Mouse (Mus musculus) adrenal gland, postnatal 10 days (tissue): Measurements from ENCODE around the gene Lrwd1. TPM values are rescaled to one million over a fixed set of nuclear protein-coding genes. Genes with fewer than 3 reads are reported as not detected.
A peak's percentile ranks its signal among the peaks of the same experiment; 100 is the strongest.

Experiments used
- DNase-seq: peaks from one replicate; pipeline ENCODE4 v3.0.0; 2021; ENCODE audit warnings: mixed read lengths
- microRNA-seq: library from miRNA; unstranded; fragments of <30 nt; microRNA quantifications from one replicate; pipeline ENCODE4 v1.2.0, GENCODE M21; 2021
- total RNA-seq, 2 experiments: library from RNA; stranded (reverse); gene quantifications; 2 replicates each; pipeline ENCODE4 v1.2.3; 2021

Lrwd1 gene
- total RNA-seq, 2 experiments from 2014 or later = 8.6 to 11.9 TPM

GRCm38 (mm10) chr5:136091927-136092326 is 43.9 kb downstream of the Lrwd1 start:
- no peak for DNase-seq

DNA sequence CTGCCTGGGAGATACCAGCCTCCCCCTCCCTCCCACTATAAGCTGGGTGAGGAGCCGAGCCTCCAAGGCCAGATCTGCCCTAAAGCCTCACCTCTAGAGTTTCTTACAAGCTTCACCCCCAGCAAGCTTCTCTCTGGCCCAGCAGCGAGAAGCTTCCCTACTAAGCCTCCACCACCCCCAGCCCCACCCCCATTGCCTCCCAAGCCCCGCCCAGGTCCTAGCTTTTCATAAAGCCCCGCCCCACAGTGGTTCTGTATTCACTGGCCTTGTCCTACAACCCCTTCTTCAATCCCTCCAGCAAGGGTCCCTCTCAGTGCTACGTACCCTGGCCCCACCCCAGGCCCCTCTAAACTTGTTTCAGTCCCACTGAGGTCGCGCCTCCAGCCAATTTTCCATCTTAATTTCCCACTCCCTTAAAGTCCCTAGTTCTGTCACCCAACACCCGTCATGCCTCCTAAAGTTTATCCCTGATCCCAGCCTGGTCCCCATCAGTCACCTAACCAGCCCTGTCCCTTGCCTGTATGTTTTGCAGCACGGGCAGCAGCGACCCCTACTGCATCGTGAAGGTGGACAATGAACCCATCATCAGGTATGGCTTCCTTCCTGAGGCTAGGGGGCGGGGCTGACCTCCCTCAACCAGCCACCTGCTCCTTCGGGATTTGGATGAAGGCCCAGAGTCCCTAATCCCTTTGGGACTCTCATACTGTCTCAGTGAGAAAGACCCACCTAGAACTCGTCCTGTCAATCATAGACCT is 46.9 kb downstream of the Lrwd1 start:
- peak; percentile 22 for DNase-seq

DNA sequence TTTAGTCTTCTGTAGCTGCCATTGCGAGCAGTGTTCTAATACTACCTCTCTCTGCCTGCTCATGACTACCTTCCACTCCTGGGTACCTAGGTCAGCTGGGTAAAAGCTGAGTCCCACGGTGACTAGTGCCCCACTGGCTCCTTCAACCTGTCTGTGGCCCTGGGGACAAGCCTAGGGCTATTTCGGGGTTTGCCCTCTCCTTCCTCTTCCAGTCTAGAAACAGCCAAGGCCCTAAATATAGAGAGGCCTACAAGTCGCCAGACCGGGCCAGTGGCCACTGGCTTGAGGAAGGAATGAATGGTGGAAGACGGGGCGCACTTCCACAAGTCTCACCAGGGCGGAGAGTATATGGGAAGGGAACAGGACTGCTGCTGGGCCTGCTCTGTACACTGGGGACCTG is 49.6 kb downstream of the Lrwd1 start:
- DNase-seq = no peak

- peak; percentile 72 for DNase-seq
Observed at GRCm38 (mm10) chr5:136084891-136085651, 50.8 kb downstream of the Lrwd1 start.

- DNase-seq = peak; percentile 43
Observed at GRCm38 (mm10) chr5:136084144-136084881, 51.6 kb downstream of the Lrwd1 start.

GRCm38 (mm10) chr5:136083669-136084107 is 52.2 kb downstream of the Lrwd1 start, which contains the start of gene Rasa4:
Gene Rasa4, plus strand, starts transcription at chr5:136083916.
- peak; percentile 94 for DNase-seq

- DNase-seq = no peak
Observed at GRCm38 (mm10) chr5:136082345-136082744, 53.5 kb downstream of the Lrwd1 start.

- DNase-seq = no peak
Observed at GRCm38 (mm10) chr5:136078136-136078535, 57.7 kb downstream of the Lrwd1 start.

DNA sequence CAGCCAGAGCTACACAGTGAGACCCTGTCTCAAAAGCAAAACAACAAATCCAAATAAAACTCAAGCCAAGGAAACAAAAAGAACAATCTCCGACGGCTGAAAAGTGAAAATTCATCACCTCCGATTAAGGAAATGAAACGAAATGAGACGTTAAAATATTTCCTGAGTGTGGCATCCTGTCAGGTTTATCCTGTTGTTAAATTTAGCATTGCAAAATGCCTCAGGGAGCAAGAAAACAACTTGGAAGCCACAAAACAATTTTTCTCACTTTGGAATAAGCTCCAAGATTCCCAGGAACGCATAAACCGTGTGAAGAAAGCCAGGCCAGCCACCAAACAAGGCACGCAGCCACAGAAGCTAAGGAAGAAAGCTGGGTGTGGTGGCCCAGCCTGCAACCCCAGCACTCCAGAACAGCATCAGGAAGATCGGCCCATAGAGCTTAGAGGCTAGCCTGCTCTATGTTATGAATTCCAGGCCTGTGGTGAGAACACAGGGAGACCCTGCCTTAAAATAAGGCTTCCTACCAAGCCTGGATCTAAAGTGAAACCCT is 58.8 kb downstream of the Lrwd1 start:
- no peak for DNase-seq

DNA sequence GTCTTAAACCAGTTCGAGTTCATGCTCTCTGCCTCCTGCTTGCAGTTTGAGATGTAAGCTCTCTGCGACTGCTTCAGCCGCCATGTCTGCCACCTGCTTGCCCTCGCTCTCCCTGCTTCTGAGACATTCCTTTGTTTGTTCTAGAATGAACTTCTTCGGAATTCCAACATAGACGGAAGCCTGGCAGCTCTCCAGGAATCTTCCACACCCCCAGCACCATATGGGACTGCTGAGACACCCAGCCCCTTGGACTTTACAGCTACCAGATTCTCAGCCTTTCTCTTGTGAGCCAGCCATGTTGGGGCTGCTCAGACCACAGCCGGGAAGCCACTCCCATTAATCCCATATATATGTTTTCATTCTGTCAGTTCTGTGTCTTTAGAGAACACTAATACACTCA is 59.6 kb downstream of the Lrwd1 start:
- no peak for DNase-seq

DNA sequence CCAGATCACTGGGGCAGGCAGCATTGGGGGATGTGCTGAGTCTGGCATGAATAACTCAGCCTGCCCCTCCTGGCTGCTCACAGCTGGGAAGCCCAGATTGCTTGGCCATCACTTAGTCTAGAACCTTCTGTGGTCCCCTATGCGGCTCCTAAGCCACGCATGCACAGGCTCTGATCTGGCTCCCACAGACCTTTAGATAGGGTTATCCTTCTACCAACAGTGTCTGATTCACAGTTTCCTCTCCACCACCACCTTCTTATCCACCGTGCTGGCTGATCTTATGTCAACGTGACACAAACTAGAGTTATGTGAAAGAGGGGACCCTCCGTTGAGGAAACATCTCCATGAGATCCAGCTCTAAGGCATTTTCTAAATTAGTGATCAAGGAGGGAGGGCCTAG is 60.8 kb downstream of the Lrwd1 start:
- DNase-seq = no peak

- no peak for DNase-seq
Observed at GRCm38 (mm10) chr5:136073526-136073925, 62.3 kb downstream of the Lrwd1 start.

- DNase-seq = no peak
Observed at GRCm38 (mm10) chr5:136073051-136073450, 62.8 kb downstream of the Lrwd1 start.

Small RNA genes within 50 kb of the gene (microRNA-seq; reads per million reads assigned to microRNA genes)
- gene Mir7035 = not detected

Other genes with a start within 250 kb of the Lrwd1 start
- gene Hspb1, start 248.2 kb downstream of the Lrwd1 start, total RNA-seq = 10 to 100 TPM; 68.2 to 90.0 TPM
- gene Ywhag, start 201.5 kb downstream of the Lrwd1 start, total RNA-seq = 100 to 1,000 TPM; 413 to 414 TPM
- 1 to 10 TPM; 1.9 to 2.3 TPM for gene Ssc4d, start 161.5 kb downstream of the Lrwd1 start, total RNA-seq
- gene Zp3, start 156.0 kb downstream of the Lrwd1 start, total RNA-seq = under 1 TPM in 1 of 2 experiments, not detected in 1; 0.30 TPM
- 10 to 100 TPM; 16.6 to 19.2 TPM for gene Dtx2, start 141.3 kb downstream of the Lrwd1 start, total RNA-seq
- 10 to 100 TPM; 13.2 to 14.6 TPM for gene Upk3b, start 97.6 kb downstream of the Lrwd1 start, total RNA-seq
- gene Upk3bl, start 81.6 kb downstream of the Lrwd1 start, total RNA-seq = under 1 TPM; 0.39 to 0.45 TPM
- gene Rasa4, start 52.2 kb downstream of the Lrwd1 start, total RNA-seq = 10 to 100 TPM in 1 of 2 experiments, 1 to 10 TPM in 1; 8.4 to 13.7 TPM
- 10 to 100 TPM; 84.1 to 89.4 TPM for gene Polr2j, start 19.4 kb downstream of the Lrwd1 start, total RNA-seq
- gene Alkbh4, start 72 bp upstream of the Lrwd1 start, total RNA-seq = 1 to 10 TPM; 5.6 to 9.2 TPM
- 1 to 10 TPM; 5.1 to 6.6 TPM for gene Orai2, start 34.6 kb upstream of the Lrwd1 start, total RNA-seq
- gene Prkrip1, start 62.9 kb upstream of the Lrwd1 start, total RNA-seq = 10 to 100 TPM; 30.0 to 33.2 TPM
- 10 to 100 TPM; 29.1 to 30.7 TPM for gene Sh2b2, start 110.5 kb upstream of the Lrwd1 start, total RNA-seq